Mouse (Mus musculus): ENCODE results near the gene Olfr1015. TPM values are rescaled to one million over a fixed set of nuclear protein-coding genes. Genes with fewer than 3 reads are reported as not detected.

Gene Olfr1015
- 0.07 and 0.47 TPM in 2 replicates for polyA plus RNA-seq (2015; fragmentation: Nextera tagmentation; extraction: Ambion mirVana)

GRCm38 (mm10) chr2:85781717-85782116 lies at the start of gene Olfr1015:
TSS of gene Olfr1015 (plus strand) at chr2:85782017.
- Histone ChIP-seq H3K27me3 (no peaks in the 10 kb centered on the region), H3K9me3 (replicated peaks) (no peaks in the 10 kb centered on the region), H3K4me1 (no peaks in the 10 kb centered on the region), H3K4me2 (replicated peaks) (no peak within 1 kb of the TSS), H3K4me3 (replicated peaks) (no peak within 1 kb of the TSS), H3K27ac (replicated peaks) (no peak within 1 kb of the TSS), H3K36me3 (no peaks in the 10 kb centered on the region), H3K9ac (no peak within 1 kb of the TSS)
- no peak for ATAC-seq (ENCODE audit: insufficient number of reproducible peaks, low FRiP score, low TSS enrichment, low read depth)

GRCm38 (mm10) chr2:85753822-85754221 lies 28.0 kb upstream of the Olfr1015 start:
- ATAC-seq (ENCODE audit: insufficient number of reproducible peaks, low FRiP score, low TSS enrichment, low read depth) = no peak
- H3K9ac ChIP-seq = no peak overlapping the region
- H3K4me3 ChIP-seq (replicated peaks) = no peak overlapping the region
- whole genome bisulfite sequencing = 74% methylated on average over 4 of the region's 4 CpGs
- H3K27me3 ChIP-seq = no peaks in the 10 kb centered on the region
- H3K36me3 ChIP-seq = no peaks in the 10 kb centered on the region
- H3K4me1 ChIP-seq = no peaks in the 10 kb centered on the region
- no peak overlapping the region for H3K4me2 ChIP-seq (replicated peaks)
- no peak overlapping the region for H3K27ac ChIP-seq (replicated peaks)
- H3K9me3 ChIP-seq (replicated peaks) = no peaks in the 10 kb centered on the region

DNA sequence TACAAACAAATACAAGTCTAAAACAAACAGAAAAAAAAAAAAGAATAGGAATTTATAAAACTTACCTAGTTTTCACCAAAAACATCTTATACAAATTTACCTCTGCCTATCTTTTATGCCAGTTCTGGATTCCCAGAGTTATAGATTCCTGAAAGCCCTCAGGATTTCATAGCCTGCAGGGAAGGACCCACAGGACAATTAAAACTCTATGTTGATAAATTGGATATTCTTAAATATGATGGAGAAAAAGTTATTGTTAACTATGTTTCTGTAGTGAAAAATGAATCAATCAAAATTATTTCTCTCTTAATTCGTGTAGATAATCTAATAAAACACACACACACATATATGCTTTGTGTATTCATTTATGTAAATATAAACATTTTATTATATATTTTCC lies 19.2 kb upstream of the Olfr1015 start, which contains the start of gene Olfr1012:
Olfr1012 (minus strand) TSS at position 101 of the 400 bp plus-strand sequence.
- Histone ChIP-seq H3K36me3 (no peaks in the 10 kb centered on the region), H3K9ac (no peak within 1 kb of the TSS), H3K4me1 (no peaks in the 10 kb centered on the region), H3K9me3 (replicated peaks) (no peaks in the 10 kb centered on the region), H3K4me2 (replicated peaks) (no peak within 1 kb of the TSS), H3K4me3 (replicated peaks) (no peak within 1 kb of the TSS), H3K27ac (replicated peaks) (no peak within 1 kb of the TSS), H3K27me3 (no peaks in the 10 kb centered on the region)
- WGBS = 71% methylated on average over 1 of the region's 1 CpGs
- no peak for ATAC-seq (ENCODE audit: insufficient number of reproducible peaks, low FRiP score, low TSS enrichment, low read depth)

- Histone ChIP-seq H3K4me1 (no peaks in the 10 kb centered on the region), H3K27ac (replicated peaks) (no peak within 1 kb of the TSS), H3K4me2 (replicated peaks) (no peak within 1 kb of the TSS), H3K4me3 (replicated peaks) (no peak within 1 kb of the TSS), H3K9me3 (replicated peaks) (no peaks in the 10 kb centered on the region), H3K9ac (no peak within 1 kb of the TSS), H3K27me3 (no peaks in the 10 kb centered on the region), H3K36me3 (no peaks in the 10 kb centered on the region)
- ATAC-seq (ENCODE audit: insufficient number of reproducible peaks, low FRiP score, low TSS enrichment, low read depth) = no peak
Measured at GRCm38 (mm10) chr2:85766798-85767197, 15.0 kb upstream of the Olfr1015 start, which contains the start of gene Olfr1013. TSS of gene Olfr1013 (plus strand) at chr2:85767098.

DNA sequence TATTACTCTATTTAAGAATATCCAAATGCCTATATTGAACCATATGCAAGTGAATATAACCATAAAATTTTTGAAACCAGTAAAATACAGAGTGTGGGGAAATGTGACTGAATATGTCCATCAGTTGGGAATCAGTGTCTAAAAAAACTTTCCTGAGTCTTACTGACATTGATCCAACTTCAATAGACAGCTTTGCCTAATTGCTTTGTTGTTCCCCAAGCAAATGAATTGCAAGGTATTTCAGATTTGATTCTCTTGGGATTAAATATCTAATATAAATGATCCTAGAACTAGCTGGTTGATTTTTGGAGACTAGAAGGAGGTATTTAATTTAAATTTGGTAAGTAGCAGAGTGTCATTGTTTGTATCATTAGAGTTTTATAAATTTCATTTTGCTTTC lies 9.4 kb upstream of the Olfr1015 start, which contains the start of gene Olfr1014:
Olfr1014 (plus strand) TSS at position 301 of the 400 bp plus-strand sequence.
- Histone ChIP-seq H3K36me3 (no peaks in the 10 kb centered on the region), H3K4me1 (no peaks in the 10 kb centered on the region), H3K27ac (replicated peaks) (no peak within 1 kb of the TSS), H3K4me2 (replicated peaks) (no peak within 1 kb of the TSS), H3K9me3 (replicated peaks) (no peaks in the 10 kb centered on the region), H3K4me3 (replicated peaks) (no peak within 1 kb of the TSS), H3K9ac (no peak within 1 kb of the TSS), H3K27me3 (no peaks in the 10 kb centered on the region)
- no peak for ATAC-seq (ENCODE audit: insufficient number of reproducible peaks, low FRiP score, low TSS enrichment, low read depth)

GRCm38 (mm10) chr2:85792331-85792730 lies 10.5 kb downstream of the Olfr1015 start:
- no peaks in the 10 kb centered on the region for H3K9me3 ChIP-seq (replicated peaks)
- 43% methylated on average over 2 of the region's 2 CpGs for WGBS
- no peak overlapping the region for H3K4me2 ChIP-seq (replicated peaks)
- H3K4me1 ChIP-seq = no peaks in the 10 kb centered on the region
- no peaks in the 10 kb centered on the region for H3K27me3 ChIP-seq
- H3K4me3 ChIP-seq (replicated peaks) = no peak overlapping the region
- ATAC-seq (ENCODE audit: insufficient number of reproducible peaks, low FRiP score, low TSS enrichment, low read depth) = no peak
- no peaks in the 10 kb centered on the region for H3K36me3 ChIP-seq
- no peak overlapping the region for H3K9ac ChIP-seq
- no peak overlapping the region for H3K27ac ChIP-seq (replicated peaks)

DNA sequence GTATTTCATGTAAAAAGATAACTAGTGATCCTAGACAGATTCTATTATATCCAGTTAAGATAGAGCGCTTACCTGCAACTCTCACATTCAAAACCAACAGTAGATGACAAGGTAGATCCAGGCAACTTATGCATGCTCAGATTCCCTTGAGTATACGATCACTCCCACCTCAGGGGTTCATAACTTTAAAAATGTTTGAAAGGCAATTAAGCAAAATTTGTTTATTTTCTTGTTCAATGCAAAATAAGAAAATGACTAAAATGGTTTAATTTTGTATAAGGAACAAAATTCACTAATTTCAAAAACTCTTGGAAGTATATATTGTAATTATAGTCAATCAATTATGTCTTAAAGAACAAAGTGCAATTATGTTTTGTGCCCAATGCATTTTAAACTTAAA lies 20.6 kb downstream of the Olfr1015 start, which contains the start of gene Olfr1016:
Olfr1016 (minus strand) TSS at position 101 of the 400 bp plus-strand sequence.
- H3K4me2 ChIP-seq (replicated peaks) = no peak within 1 kb of the TSS
- H3K27me3 ChIP-seq = no peaks in the 10 kb centered on the region
- H3K9ac ChIP-seq = no peak within 1 kb of the TSS
- WGBS = 89% methylated on average over 2 of the region's 2 CpGs
- H3K36me3 ChIP-seq = no peaks in the 10 kb centered on the region
- H3K9me3 ChIP-seq (replicated peaks) = no peaks in the 10 kb centered on the region
- no peak within 1 kb of the TSS for H3K4me3 ChIP-seq (replicated peaks)
- no peak for ATAC-seq (ENCODE audit: insufficient number of reproducible peaks, low FRiP score, low TSS enrichment, low read depth)
- no peaks in the 10 kb centered on the region for H3K4me1 ChIP-seq
- H3K27ac ChIP-seq (replicated peaks) = no peak within 1 kb of the TSS

DNA sequence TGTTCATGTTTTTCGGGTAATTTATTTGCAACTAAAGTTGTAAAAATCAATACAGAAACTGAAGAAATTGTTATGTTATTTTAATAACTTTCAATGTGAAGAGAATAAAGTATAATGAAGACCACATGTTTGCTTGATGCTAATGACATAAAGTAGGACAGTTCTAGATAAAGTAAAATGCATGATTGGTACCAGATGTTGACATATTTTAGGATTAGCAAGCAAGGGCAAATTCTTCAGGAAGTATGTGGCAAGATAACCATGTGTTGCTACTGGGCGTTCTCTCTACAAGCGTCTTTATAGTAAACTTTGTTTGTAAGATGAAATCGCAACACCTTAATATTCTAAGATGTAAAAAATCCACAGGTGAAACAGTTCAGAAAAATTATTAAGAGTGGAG lies 22.7 kb downstream of the Olfr1015 start:
- H3K27ac ChIP-seq (replicated peaks) = no peak overlapping the region
- H3K36me3 ChIP-seq = no peaks in the 10 kb centered on the region
- ATAC-seq (ENCODE audit: insufficient number of reproducible peaks, low FRiP score, low TSS enrichment, low read depth) = no peak
- no peak overlapping the region for H3K9ac ChIP-seq
- H3K27me3 ChIP-seq = no peaks in the 10 kb centered on the region
- no peaks in the 10 kb centered on the region for H3K9me3 ChIP-seq (replicated peaks)
- 46% methylated on average over 4 of the region's 4 CpGs for WGBS
- no peak overlapping the region for H3K4me2 ChIP-seq (replicated peaks)
- no peak overlapping the region for H3K4me3 ChIP-seq (replicated peaks)
- H3K4me1 ChIP-seq = no peaks in the 10 kb centered on the region

DNA sequence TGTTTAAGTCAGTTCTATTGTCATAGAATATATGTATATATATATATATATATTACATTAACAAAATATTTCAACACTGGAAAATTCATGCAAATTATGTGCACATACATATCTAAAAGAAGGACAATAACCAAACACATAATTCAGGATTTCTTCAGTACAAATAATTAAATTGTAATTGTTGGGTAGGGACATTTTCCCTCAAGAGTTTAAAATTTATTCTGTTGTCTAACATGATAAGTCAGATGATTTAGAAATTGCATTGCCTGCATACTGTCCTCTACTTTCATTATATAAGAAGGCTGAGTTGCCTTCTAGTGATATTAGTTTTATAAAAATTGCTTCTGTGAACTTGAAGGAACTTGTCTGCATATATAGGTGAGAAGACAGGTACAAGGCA lies 36.4 kb downstream of the Olfr1015 start, which contains the start of gene Olfr1018:
Olfr1018 (plus strand) TSS at position 301 of the 400 bp plus-strand sequence.
- H3K36me3 ChIP-seq = no peaks in the 10 kb centered on the region
- no peak for ATAC-seq (ENCODE audit: insufficient number of reproducible peaks, low FRiP score, low TSS enrichment, low read depth)

More for the DNA sequence above, 36.4 kb downstream of the Olfr1015 start, which contains the start of gene Olfr1018:
- no peak within 1 kb of the TSS for H3K4me2 ChIP-seq (replicated peaks)
- no peaks in the 10 kb centered on the region for H3K9me3 ChIP-seq (replicated peaks)
- no peaks in the 10 kb centered on the region for H3K4me1 ChIP-seq
- H3K4me3 ChIP-seq (replicated peaks) = no peak within 1 kb of the TSS
- no peak within 1 kb of the TSS for H3K27ac ChIP-seq (replicated peaks)
- no peak within 1 kb of the TSS for H3K9ac ChIP-seq
- no peaks in the 10 kb centered on the region for H3K27me3 ChIP-seq

Other genes starting within 250 kb of the Olfr1015 start
- not detected in 2 replicates for gene Olfr996, start 202.8 kb upstream of the Olfr1015 start, polyA plus RNA-seq (2015; fragmentation: Nextera tagmentation; extraction: Ambion mirVana)
- gene Olfr998, start 193.1 kb upstream of the Olfr1015 start, polyA plus RNA-seq (2015; fragmentation: Nextera tagmentation; extraction: Ambion mirVana) = not detected in 2 replicates
- gene Olfr1000, start 170.1 kb upstream of the Olfr1015 start, polyA plus RNA-seq (2015; fragmentation: Nextera tagmentation; extraction: Ambion mirVana) = not detected in 2 replicates
- 0.11 TPM in 1 of 2 replicates, not detected in the other for gene Olfr1002, start 131.3 kb upstream of the Olfr1015 start, polyA plus RNA-seq (2015; fragmentation: Nextera tagmentation; extraction: Ambion mirVana)
- gene Olfr154, start 117.6 kb upstream of the Olfr1015 start, polyA plus RNA-seq (2015; fragmentation: Nextera tagmentation; extraction: Ambion mirVana) = not detected in 2 replicates
- 0.13 TPM in 1 of 2 replicates, not detected in the other for gene Olfr1006, start 103.2 kb upstream of the Olfr1015 start, polyA plus RNA-seq (2015; fragmentation: Nextera tagmentation; extraction: Ambion mirVana)
- gene Olfr1008, start 92.6 kb upstream of the Olfr1015 start, polyA plus RNA-seq (2015; fragmentation: Nextera tagmentation; extraction: Ambion mirVana) = not detected in 2 replicates
- not detected in 2 replicates for gene Olfr1009, start 66.6 kb upstream of the Olfr1015 start, polyA plus RNA-seq (2015; fragmentation: Nextera tagmentation; extraction: Ambion mirVana)
- 0.25 TPM in 1 of 2 replicates, not detected in the other for gene Olfr1012, start 19.3 kb upstream of the Olfr1015 start, polyA plus RNA-seq (2015; fragmentation: Nextera tagmentation; extraction: Ambion mirVana)
- gene Olfr1013, start 14.9 kb upstream of the Olfr1015 start, polyA plus RNA-seq (2015; fragmentation: Nextera tagmentation; extraction: Ambion mirVana) = 0.12 TPM in 1 of 2 replicates, not detected in the other
- gene Olfr1014, start 9.3 kb upstream of the Olfr1015 start, polyA plus RNA-seq (2015; fragmentation: Nextera tagmentation; extraction: Ambion mirVana) = not detected in 2 replicates
- 0.23 TPM in 1 of 2 replicates, not detected in the other for gene Olfr1016, start 20.5 kb downstream of the Olfr1015 start, polyA plus RNA-seq (2015; fragmentation: Nextera tagmentation; extraction: Ambion mirVana)
- gene Olfr1018, start 36.5 kb downstream of the Olfr1015 start, polyA plus RNA-seq (2015; fragmentation: Nextera tagmentation; extraction: Ambion mirVana) = not detected in 2 replicates
- not detected in 2 replicates for gene Olfr1019, start 63.5 kb downstream of the Olfr1015 start, polyA plus RNA-seq (2015; fragmentation: Nextera tagmentation; extraction: Ambion mirVana)
- not detected in 2 replicates for gene Olfr1020, start 65.0 kb downstream of the Olfr1015 start, polyA plus RNA-seq (2015; fragmentation: Nextera tagmentation; extraction: Ambion mirVana)
- gene Olfr1022, start 86.6 kb downstream of the Olfr1015 start, polyA plus RNA-seq (2015; fragmentation: Nextera tagmentation; extraction: Ambion mirVana) = not detected in 2 replicates
- not detected in 2 replicates for gene Olfr1023, start 103.6 kb downstream of the Olfr1015 start, polyA plus RNA-seq (2015; fragmentation: Nextera tagmentation; extraction: Ambion mirVana)
- not detected in 2 replicates for gene Olfr1024, start 123.0 kb downstream of the Olfr1015 start, polyA plus RNA-seq (2015; fragmentation: Nextera tagmentation; extraction: Ambion mirVana)
- 0.59 and 0.84 TPM in 2 replicates for gene Olfr1025-ps1, start 133.2 kb downstream of the Olfr1015 start, polyA plus RNA-seq (2015; fragmentation: Nextera tagmentation; extraction: Ambion mirVana)
- gene Olfr1026, start 139.5 kb downstream of the Olfr1015 start, polyA plus RNA-seq (2015; fragmentation: Nextera tagmentation; extraction: Ambion mirVana) = 0.38 and 0.69 TPM in 2 replicates
- gene Olfr1028, start 168.4 kb downstream of the Olfr1015 start, polyA plus RNA-seq (2015; fragmentation: Nextera tagmentation; extraction: Ambion mirVana) = 0.09 and 0.17 TPM in 2 replicates
- 0.08 and 0.17 TPM in 2 replicates for gene Olfr1029, start 191.9 kb downstream of the Olfr1015 start, polyA plus RNA-seq (2015; fragmentation: Nextera tagmentation; extraction: Ambion mirVana)
- 0.11 and 0.12 TPM in 2 replicates for gene Olfr1030, start 197.3 kb downstream of the Olfr1015 start, polyA plus RNA-seq (2015; fragmentation: Nextera tagmentation; extraction: Ambion mirVana)
- 0.37 and 0.39 TPM in 2 replicates for gene Olfr1031, start 208.3 kb downstream of the Olfr1015 start, polyA plus RNA-seq (2015; fragmentation: Nextera tagmentation; extraction: Ambion mirVana)
- gene Olfr1032, start 223.5 kb downstream of the Olfr1015 start, polyA plus RNA-seq (2015; fragmentation: Nextera tagmentation; extraction: Ambion mirVana) = 0.27 TPM in 1 of 2 replicates, not detected in the other
- 0.14 and 0.79 TPM in 2 replicates for gene Olfr1033, start 238.6 kb downstream of the Olfr1015 start, polyA plus RNA-seq (2015; fragmentation: Nextera tagmentation; extraction: Ambion mirVana)

Measured in embryonic facial prominence, embryonic 15.5 days (tissue).